Mouse (Mus musculus): ENCODE data around the gene Olfr196.

- no peak for TF ChIP-seq POLR2A (IDR thresholded peaks at IDR 0.05; ENCODE audit: borderline replicate concordance, extremely low read depth, insufficient read depth, insufficient read length, poor library complexity, severe bottlenecking)
- TF ChIP-seq CTCF (IDR thresholded peaks at IDR 0.05; ENCODE audit: borderline replicate concordance, extremely low read depth, insufficient read depth, insufficient read length): no peak
Observed at GRCm38 (mm10) chr16:59120969-59121368, 49.3 kb downstream of the Olfr196 start, which contains the start of gene Olfr194.

All from brain, embryonic 14.5 days (tissue).